Mouse (Mus musculus) lung, postnatal 0 days (tissue): Measurements from ENCODE around the gene Agtpbp1.

Source experiments
- CTCF ChIP-seq: IDR thresholded peaks from 2 replicates; pipeline ENCODE4 v1.5.1; 2016; ENCODE audit warnings: antibody characterized with exemption, mild to moderate bottlenecking
- EP300 ChIP-seq: IDR thresholded peaks from 2 replicates; pipeline ENCODE4 v1.6.1; 2016; ENCODE audit warnings: antibody characterized with exemption, mild to moderate bottlenecking, control low read depth

DNA sequence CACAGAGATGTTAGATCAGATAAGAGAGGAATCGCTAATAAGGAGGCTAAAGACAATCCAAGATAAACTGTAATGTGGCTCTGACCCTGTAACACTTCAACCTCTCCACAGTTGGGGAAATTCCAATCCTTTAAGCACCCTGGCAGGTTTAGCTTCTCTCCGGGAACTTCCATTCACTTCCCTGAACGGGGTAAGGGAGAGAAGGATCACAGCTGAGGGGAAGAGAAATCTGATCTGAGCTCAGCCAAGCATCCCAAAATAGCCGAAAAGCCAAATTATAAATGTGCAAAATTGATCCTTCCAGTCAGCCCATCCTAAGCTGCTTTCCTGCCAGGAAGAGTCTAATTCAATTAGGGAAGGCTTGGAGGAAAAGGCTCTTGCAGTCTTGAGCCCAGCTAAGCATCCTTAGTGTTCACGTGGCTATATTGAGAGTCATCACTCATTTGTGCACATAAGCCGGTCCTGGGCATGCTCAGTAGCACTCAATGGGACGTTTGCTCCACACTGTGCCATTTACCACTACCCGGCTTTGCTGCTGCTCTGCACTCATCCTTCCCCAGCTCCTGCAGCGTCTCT, 19.0 kb downstream of the Agtpbp1 start:
- TF ChIP-seq CTCF (no peak), EP300 (no peak)
